Mouse (Mus musculus) adipocyte (in vitro differentiated cells): ENCODE results near the gene Trpd52l3.
"Not testable (repeated sequence)": the region's sequence is repeated elsewhere in the genome, so short reads cannot be mapped to it uniquely, and the experiment has no call there.

Experiments
- DNase-seq: peaks from one replicate; pipeline ENCODE4 v3.0.0-alpha.2; 2016; ENCODE audit warnings: low spot score

Gene Trpd52l3

DNA sequence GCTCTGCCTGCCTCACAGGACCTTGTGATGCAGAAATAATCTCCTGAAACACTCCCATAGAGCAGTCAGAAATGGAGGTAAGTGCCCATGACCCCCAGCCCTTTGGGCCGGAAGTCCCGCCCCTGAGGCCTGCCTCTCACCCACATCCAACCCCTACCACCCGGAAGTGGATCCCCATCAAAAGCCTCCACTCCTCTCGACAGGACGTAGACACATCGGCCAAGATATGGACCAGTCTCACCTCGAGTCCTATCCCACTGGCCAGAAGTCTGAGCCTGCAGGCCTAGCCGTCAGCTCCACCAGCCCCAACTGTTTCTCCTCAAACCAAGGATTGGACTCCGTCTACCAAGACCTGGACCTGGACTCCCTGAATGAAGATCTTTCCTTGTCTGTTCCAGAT, at the start of gene Trpd52l3:
Gene Trpd52l3, plus strand, starts transcription at position 170 of the 400 bp plus-strand sequence.
- no peak for DNase-seq

DNA sequence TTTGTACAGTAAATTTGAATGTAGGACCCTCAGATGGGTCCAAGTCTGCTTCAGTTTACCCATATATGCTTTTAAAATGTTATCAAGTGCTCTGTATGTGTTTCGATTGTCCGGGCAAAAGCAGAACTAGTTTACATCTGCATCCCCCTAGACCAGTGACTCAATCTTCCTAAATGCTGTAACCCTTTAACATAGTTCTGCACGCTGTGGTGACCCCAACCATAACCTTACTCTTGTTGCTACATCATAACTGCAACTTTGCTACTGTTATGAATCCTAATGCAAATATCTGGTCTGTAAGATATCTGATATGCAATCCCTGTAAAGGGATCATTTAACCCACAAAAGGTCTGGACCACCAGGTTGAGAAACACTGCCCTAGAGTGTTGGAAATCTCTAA, 49.8 kb upstream of the Trpd52l3 start:
- DNase-seq = no peak

DNA sequence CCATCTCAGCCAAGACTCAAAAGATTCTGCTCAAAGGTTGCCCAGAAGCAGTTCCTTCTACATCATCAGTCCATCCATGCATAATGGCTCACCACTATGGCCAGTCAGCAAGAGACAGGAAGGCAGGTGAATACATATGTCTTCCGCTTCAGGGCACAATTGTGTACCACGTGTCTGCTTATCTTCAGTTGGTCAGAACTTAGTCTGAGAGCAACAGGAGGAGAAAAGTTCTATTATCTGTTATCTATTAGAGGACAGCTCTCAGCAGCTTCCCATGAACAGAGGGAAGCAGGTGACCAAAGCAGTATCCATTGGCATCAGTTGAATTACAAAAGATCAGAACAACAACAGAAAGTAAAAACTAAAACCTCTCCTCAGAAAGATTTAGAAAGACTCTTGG, 48.1 kb upstream of the Trpd52l3 start:
- DNase-seq = no peak

DNA sequence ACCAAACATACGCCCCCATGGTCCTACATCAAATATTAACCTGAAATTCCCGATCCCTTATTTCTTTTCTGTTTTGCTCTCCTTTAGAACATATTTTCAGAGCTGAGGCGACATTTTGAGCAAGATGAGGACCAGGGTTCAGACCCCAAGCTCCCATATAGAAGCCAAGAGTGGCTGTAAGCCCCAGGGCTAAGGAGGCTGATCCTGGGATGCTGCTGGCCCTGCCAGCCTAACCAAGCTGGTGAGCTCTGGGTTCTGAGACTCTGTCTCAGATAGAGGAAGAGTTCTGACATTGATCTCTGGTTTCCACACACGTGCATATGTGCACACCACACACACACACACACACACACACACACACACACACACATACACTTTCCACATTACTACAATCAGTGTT, 42.7 kb upstream of the Trpd52l3 start:
- no peak for DNase-seq

DNA sequence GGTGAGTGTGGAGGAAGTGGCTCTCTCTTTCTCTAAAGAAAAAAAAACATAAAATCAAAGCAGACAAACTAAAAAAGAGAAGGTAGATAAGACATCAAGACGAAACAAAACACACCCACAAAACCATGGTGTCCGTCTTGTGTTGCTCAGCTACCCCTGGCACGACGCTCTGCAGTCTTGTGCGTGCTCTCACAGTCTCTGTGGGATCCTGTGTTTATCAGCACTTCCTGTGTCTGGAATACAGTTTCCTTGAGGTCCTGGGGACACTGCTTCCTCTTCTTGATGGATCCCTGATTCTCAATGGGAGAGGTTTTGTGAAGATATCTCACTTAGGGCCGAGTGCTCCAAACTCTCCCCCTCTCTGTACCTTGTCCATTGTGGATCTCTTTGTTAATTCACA, 41.7 kb upstream of the Trpd52l3 start:
- no peak for DNase-seq

DNA sequence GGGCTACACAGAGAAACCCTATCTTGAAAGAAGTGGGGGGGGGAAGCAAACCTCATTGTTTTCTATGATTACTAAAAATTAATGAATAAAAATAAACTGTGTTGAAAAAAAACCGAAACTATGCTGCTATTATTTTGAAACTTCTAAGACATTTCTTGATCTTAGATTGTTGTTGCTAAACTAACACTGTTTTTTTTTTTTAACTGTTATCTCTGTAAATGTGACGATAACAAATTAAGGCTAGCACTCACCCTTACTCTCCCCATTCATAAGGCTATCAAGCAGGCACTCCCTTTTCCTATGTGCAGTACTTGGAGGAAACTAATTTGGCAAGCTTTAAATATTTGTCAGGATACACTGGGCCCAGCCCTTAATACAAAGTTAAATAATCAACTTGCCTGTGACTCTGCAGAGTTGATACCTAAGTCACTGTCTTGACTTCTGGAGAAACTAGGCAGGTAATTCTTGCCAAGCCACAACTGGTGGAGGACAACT, 39.9 kb upstream of the Trpd52l3 start:
- DNase-seq = no peak

DNA sequence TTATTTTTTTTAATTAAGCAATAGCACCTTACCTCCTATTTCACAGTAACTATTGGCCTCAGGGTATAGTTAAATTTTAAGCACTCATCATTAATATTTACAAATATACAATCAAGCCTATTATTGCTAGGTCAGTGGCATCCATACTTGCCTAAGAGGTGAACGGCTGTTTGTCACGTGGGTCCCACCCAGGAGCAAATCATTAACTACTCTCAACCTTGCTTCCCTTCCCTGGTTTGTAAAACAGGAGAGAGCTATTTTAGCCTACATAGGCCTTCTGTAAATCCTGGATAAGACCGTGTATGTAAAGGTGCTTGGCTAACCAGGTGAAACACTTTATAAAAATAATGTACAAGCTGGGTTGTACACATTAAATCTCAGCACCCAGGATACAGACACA, 35.6 kb upstream of the Trpd52l3 start:
- DNase-seq = no peak

DNA sequence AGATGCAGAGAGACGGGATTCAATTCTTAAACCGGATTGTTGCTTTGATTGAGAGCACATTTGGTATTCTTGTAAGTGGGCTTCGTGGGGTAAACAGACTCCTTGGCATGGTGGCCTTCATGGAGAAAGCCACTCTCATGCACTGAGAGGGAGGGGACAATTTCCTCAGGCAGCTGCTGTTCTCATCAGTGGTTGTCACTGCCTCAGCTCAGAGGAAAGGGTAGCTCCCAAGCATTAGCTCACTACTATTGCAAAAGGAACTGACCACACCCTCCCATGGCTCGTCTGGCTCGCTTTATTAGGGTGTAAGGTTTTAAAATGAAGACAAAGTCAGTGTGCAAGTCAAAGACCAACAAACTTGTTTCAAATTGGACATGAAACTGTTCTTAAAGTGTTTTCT, 30.2 kb upstream of the Trpd52l3 start:
- DNase-seq = peak; percentile 31

DNA sequence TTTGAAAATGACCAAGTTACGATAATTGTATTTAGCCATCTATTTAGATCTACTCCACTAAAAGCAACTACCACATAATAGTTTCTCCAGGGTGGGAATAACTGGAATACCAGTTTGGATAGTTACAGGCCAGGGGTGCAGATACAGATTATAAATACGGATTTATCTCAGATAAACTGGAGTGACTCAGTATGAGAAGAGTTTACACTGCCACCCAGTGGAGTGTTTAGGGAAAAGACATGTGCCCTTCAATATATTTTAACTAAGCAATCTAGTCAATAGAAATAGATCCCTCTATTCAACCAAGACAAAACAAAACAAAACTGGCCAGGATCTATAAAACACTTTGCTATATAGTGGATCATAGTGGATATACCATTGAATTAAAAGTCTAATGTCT, 24.7 kb upstream of the Trpd52l3 start:
- DNase-seq = peak; percentile 78

DNA sequence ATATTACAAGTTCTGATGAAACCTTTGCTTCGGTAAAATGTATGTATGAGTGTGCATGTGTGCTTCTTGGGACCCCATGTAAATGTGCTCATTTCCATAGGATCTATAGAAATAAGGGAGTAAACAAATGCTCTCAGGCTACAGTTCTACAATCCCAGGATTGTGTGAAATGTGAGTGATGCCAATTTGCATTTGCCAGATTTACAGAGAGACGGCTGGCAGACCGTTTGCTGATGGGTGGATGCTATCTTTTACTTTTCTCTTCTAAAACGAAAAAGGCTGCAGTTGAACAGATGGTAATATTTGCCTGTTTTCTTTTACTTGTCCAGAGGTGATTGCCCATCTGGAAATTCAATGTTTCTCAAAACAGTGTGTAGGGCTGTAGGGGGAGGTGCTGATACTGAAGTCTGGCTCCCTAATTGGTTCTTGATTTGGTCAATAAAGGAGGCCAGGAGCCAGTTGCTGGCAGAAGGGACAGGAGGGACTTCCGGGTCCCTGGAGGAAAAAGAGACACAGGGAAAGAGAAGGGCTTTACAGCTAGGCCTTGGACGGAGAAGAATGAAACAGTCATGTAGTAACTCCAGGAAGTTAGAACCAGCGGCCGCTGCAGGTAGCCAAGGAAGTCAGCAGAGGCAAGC, 24.0 kb upstream of the Trpd52l3 start:
- no peak for DNase-seq

DNA sequence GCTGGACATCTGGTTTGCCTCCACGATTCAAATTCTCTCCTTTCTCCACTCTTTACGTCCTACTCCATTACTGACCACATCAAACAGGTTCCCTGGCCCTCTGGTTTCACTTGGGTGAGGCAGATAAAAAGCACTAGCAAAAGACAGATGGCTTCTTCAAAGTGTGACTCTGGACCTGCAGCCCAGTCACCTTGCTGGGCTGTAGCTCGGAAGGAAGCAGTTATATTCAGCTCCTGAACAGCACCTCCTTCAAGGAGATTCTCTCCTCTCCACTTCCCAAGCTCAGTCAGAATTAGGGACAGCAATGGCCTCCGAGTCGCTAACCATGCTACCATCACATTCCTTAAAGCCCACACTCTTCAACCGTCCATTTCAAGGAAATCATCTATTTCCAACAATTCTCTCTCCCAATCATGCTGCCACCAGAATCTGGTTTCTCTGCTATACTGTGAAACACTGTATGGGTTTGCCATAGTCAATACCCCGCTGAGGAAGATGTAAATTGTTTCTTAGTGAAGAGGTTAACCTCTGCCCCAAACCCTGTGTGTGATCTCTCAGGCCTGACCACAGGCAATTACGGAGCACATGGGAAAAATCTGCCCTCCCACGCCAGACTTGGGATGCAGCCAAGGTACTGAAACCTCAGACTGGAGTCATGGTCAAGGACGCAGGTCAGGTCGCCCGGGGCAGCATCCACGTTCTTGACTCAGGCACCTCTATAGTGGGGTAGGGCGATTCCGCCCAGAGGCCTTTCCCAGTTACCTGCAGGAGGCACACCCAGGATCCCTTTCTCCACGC, 19.2 kb upstream of the Trpd52l3 start:
- DNase-seq = no peak

DNA sequence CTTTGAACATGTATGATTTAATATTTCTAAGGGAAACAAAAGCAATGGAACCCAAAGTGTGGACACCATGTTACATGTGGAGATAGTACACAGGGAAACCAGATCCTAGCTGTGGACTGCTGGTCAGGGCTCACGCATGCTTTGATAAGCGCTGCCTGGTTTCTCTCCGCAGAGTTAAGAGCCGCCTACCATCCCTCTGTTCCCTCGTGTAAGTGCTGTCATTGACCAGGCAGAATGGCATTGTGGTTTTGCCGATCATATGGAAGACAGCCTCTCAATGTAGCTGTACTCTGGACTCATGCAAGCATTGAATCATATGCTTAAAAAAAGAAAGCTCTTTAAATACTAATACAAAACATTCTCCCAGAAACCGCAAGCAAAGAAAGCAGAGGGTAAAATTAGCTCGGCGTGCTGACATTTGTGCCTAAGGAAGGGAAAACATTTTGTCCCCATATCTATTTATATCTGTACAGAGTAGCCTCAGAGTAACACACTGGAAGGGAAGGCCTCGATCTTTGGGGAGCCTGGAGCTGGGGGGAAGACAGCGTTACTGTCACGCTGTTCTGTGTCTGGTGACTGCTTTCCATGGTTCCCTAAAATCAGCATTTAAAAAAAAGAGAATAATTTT, 17.0 kb upstream of the Trpd52l3 start:
- DNase-seq = no peak

DNA sequence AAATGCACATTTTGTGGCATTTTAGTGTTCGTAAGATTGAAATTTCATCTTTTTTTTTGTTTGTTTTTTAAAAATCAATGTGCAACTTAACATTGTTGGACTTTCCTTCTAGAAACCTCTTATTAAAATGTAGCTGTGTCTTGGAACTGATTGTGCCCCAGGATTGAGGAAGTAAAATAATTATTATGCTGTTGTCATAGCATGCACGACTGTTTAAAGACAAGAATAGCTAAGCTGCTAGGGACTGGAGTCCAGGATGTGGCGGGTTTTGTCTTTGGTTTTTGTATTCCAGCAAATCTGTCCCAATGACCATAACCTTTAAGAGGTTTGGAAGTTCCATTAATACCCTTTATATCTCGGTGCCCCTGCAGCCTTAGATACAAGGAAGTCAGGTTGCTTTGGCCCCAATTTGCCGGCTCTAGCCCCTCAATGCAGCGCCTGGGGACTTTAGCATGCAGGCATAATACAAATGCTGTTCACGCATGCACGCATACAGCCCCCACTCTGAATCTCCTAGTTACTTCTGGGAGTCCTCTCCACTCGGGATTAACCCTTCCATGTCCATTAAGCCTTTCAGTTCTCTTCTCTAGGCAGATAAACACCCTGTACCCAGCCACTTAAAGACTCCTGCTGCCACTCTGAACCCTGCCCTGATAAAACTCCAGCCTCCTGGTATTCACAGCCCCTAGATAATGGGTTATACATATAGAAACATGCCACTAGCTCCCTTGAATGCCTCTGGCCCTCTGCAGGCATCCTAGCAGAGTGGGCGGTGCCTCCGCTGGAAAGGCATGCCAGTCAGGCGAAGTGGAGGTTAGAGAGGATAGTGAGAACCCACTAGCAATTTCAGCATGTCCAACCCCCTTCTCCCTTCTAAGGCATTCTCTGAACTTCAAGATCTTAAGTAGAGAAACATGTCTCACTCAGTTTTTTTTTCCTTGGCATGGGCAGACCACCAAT, 2.9 kb upstream of the Trpd52l3 start:
- no peak for DNase-seq

DNA sequence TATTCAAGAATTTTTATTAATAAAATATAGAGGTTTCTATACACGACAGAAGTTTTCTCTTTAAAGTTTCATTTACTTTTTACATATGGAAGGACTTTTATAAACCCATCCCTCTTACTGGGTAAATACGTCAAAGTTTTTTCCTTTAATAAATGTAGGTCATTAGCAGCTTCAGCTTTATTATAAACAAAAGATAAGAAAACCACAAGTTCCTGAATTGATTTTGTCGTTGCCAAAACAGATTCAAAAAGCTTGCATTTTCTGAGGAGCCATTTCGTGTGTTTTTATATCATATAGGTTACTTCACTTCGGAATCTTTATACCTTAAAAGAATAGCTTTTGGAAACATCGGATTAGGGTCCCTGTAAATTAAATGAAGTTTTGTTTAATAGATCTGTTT, 2.0 kb upstream of the Trpd52l3 start:
- no peak for DNase-seq

DNA sequence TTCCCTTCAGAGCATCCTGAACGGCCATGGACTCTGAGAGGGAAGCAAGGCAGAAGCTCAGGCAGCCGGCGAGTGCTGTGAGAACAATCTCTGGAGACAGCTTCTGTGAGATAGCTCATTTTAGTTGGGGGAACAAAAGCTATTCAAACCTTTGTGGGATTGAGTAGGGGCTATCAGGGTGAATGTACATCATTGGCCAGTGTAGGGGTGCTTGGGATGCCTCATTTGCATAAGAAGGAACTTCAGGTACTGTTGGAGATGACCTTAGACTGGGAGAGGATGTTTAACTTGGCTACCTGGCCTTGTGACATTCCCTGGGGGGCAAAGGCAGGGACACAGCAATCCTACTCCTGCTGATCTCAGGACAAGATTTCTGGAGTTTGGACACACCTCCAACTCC, 2.8 kb downstream of the Trpd52l3 start:
- DNase-seq = no peak

DNA sequence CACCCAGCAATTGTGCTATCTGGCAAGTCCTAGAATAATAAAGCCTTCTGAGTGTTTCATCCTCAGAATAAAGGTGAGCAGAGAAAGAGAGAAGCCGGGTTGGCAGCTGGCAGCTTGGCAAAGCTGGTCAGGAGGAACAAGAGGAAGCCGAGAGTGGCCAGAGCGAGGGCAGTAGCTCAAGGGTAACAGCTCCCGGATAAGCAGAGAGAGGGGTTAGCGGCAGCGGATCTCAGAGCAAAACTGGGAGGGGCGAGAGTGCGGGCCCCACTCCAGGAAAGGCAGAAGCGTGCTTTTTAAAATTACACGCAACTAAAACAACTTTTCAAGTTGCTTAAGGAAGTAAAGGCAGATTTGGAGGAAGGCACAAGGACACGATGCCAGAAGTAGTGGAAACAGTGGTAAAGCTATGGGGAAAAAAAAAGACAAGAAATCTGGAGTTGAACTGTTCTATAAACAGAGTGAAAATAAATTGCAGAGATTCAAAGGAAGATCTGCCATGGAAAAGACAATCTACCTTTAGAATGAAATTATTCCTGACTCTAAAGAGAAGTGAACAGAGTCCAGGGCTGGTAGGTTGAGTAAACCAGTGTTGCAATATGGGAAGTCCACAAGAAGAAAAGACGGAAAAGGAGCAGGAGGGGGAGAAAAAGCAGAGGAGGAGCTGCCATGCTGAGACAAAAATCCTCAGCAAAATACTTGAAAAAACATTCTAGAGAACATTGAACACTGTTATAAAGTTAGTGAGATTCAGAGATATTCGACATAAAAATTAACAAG, 7.1 kb downstream of the Trpd52l3 start:
- DNase-seq = no peak

DNA sequence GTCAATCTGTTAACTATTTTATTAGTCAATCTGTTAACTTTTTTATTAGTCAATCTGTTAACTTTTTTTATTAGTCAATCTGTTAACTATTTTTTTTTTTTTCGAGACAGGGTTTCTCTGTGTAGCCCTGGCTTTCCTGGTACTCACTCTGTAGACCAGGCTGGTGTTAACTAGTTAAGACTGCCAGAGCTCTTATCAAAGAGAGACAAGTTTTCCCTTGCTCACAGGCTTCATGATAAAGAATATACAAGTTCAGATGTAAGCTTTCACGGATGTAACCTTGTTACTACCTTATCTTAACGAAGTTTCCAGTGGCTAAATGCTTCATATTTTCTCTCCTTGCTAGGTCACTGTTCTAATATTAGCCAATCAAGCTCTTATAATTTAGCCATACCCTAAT, 10.7 kb downstream of the Trpd52l3 start:
- DNase-seq = no peak

DNA sequence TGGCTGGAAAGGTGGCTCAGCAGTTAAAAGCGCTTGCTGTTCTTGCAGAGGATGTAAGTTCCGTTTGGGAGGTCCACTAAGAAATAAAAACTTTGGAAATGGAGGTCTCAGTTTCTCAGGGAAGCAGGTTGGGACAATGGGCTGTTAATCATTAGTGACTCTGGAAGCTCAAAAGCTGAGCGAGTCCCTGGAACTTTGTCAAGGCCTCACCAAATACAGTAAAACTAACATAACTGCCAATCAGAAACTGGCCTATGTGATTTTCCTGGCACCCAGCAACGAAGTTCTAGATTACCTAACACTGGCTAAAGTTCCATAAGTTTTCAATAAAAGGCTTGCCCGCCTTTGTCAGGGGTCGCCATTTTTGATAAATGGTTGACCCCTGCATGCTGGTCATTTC, 12.6 kb downstream of the Trpd52l3 start:
- peak; percentile 31 for DNase-seq

DNA sequence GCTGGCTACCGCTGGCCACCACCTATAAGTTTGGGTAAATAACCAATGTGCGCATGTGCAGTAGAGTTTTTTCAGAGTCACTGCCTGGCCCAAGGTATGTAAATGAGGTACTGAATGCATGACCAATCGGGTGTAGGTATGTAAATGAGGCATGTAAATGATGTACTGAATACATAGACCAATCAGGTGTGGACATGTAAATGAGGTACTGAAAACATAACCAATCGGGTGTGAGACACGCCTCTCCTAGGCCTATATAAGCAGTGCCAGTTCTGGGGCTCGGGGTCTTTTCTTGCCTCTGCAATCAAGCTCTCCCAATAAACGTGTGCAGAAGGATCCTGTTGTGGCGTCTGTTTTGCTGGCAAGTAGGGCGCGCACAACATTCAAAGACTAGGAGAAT, 19.8 kb downstream of the Trpd52l3 start:
- not testable (repeated sequence) for DNase-seq

DNA sequence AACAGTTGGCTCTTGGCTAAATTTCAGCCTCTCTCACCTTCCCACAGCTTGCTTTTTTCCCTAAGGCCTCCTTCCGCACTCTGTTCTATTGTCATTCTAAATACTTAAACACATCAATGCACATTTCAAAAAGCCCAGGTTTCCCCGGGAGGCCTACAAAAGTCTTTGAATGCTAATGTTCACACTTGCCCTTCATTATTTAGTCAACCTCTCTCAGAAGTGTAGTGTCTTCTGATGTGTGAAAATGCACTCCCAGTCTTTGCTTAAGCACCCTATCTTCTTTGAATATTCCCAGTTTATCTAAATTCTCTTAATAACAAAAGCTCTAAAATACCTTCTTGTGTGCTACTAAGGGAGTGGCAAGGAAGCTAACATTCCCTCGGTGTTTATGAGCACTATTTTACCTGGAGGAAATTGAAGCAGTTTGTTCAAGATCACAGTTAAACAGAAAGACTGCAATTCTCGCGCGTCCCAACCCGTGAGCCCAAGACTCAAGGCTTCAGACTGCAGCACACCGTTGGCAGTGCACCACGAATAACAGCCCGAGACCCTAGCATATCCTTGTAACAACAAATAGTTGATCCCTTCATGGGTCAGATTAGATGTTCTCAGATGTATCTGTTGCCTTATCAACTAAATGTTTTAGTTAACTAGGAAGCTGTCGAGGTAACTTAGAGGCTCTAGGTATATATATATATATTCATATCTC, 25.6 kb downstream of the Trpd52l3 start:
- DNase-seq = no peak
